Mouse (Mus musculus) forebrain, embryonic 16.5 days (tissue): Measurements from ENCODE around the gene 4930578C19Rik. TPM values are rescaled to one million over a fixed set of nuclear protein-coding genes. Genes with fewer than 3 reads are reported as not detected.
"Not testable (repeated sequence)": the region's sequence is repeated elsewhere in the genome, so short reads cannot be mapped to it uniquely, and the experiment has no call there.

ENCODE experiments used
- ATAC-seq: fragments of 200-750 bp; cut with Nextera tagmentation; 2 replicates; pipeline ENCODE4 v1.8.0; 2017; ENCODE audit warnings: mild to moderate bottlenecking, moderate library complexity
- H3K27ac ChIP-seq: fragments of 300-500 bp; sonication (generic); 2 replicates; pipeline ENCODE4 v1.5.1; 2014; ENCODE audit warnings: low read length, control low read depth
- H3K27me3 ChIP-seq: fragments of 300-500 bp; sonication (generic); replicated peaks from 2 replicates; pipeline ENCODE4 v1.6.1; 2014; ENCODE audit warnings: low read length; ENCODE audit not compliant: control insufficient read depth, insufficient read depth
- H3K36me3 ChIP-seq: fragments of 300-500 bp; sonication (generic); 2 replicates; pipeline ENCODE4 v1.6.1; 2014; ENCODE audit not compliant: control insufficient read depth, insufficient read depth
- H3K4me1 ChIP-seq: fragments of 300-500 bp; sonication (generic); replicated peaks from 2 replicates; pipeline ENCODE4 v1.6.1; 2014; ENCODE audit warnings: low read length; ENCODE audit not compliant: control insufficient read depth, insufficient read depth
- H3K4me2 ChIP-seq: fragments of 300-500 bp; sonication (generic); 2 replicates; pipeline ENCODE4 v1.6.1; 2014; ENCODE audit warnings: mild to moderate bottlenecking, low read length, control low read depth
- H3K4me3 ChIP-seq: fragments of 300-500 bp; sonication (generic); replicated peaks from 2 replicates; pipeline ENCODE4 v1.5.1; 2014; ENCODE audit warnings: mild to moderate bottlenecking, low read length, control low read depth
- H3K9ac ChIP-seq: fragments of 300-500 bp; sonication (generic); replicated peaks from 2 replicates; pipeline ENCODE4 v1.6.1; 2014; ENCODE audit warnings: low read depth, low read length, control low read depth
- H3K9me3 ChIP-seq: fragments of 300-500 bp; sonication (generic); 2 replicates; pipeline ENCODE4 v1.6.1; 2016; ENCODE audit warnings: low read length; ENCODE audit not compliant: control insufficient read depth
- WGBS: fragments of 180-500 bp; shearing (Covaris S2); extraction: QIAGEN DNeasy Blood & Tissue Kit; methylation state at CpG from one replicate; pipeline ENCODE4 v1.1.7; 2014; 5-methylcytosine and 5-hydroxymethylcytosine counted together
- polyA plus RNA-seq: library from polyadenylated mRNA; unstranded; fragments of >200 nt; fragmentation: Nextera tagmentation; extraction: Ambion mirVana; gene quantifications from 2 replicates; pipeline ENCODE4 v1.2.1, GENCODE M21; 2015

4930578C19Rik gene
- polyA plus RNA-seq, 1 experiment from 2014 or later = 0.60 TPM

- Histone ChIP-seq H3K4me1 (no peaks in the 10 kb centered on the region), H3K9me3 (no peaks in the 10 kb centered on the region), H3K27me3 (no peaks in the 10 kb centered on the region), H3K9ac (no peak overlapping the region), H3K4me3 (no peak overlapping the region), H3K4me2 (no peak overlapping the region), H3K27ac (no peak overlapping the region), H3K36me3 (no peaks in the 10 kb centered on the region)
- no peak for ATAC-seq
- WGBS = 83% methylated on average over 8 of the region's 10 CpGs
Observed at GRCm38 (mm10) chrX:18411071-18411840, 49.9 kb downstream of the 4930578C19Rik start.

DNA sequence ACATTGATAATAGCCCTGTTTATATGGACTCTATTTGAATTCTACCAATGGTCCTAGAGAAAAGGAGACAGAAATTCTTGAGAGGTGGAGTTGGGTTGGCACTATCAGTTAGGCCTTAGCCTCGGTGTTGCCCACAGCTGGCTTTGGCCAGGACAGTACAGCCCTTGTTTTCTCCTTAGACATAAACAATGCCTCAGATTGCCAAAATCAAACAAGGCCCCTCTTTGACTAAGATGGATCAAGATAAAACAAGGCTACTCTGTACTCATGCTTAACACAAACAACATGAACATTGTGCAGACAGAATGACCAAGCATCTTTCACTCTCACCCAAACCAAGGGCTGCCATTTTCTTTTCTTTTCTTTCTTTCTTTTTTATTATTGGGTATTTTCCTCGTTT is 51.6 kb downstream of the 4930578C19Rik start:
- H3K4me1 ChIP-seq = no peaks in the 10 kb centered on the region
- H3K27me3 ChIP-seq = no peaks in the 10 kb centered on the region
- H3K36me3 ChIP-seq = no peaks in the 10 kb centered on the region
- H3K4me2 ChIP-seq = no peak overlapping the region
- ATAC-seq = no peak
- H3K27ac ChIP-seq = no peak overlapping the region
- H3K9ac ChIP-seq = no peak overlapping the region
- 49% methylated on average over 2 of the region's 2 CpGs for WGBS
- H3K4me3 ChIP-seq = no peak overlapping the region
- H3K9me3 ChIP-seq = no peaks in the 10 kb centered on the region

DNA sequence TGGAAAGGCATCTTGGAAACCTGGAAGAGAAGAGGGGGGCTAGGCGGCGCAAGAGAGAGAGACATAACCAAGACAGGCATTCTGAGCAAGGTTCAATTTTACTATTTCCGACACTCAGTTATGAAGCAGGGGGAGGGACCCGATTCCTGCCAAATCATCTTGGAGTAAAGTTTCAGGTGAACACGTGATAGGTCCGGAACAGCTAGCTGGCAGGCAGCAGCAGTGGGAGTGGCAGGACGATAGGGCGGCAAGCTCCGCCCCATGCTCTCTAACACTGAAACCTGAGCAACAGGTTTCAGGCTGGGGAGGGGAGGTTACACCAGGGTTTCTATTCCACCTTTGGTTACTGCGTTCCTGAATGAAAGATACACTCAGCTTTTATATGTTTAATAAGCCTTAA is 58.9 kb downstream of the 4930578C19Rik start:
- Histone ChIP-seq H3K4me2 (no peak overlapping the region), H3K4me1 (no peaks in the 10 kb centered on the region), H3K27me3 (no peaks in the 10 kb centered on the region), H3K36me3 (no peaks in the 10 kb centered on the region), H3K27ac (no peak overlapping the region), H3K4me3 (no peak overlapping the region), H3K9ac (no peak overlapping the region), H3K9me3 (no peaks in the 10 kb centered on the region)
- ATAC-seq = no peak
- WGBS = 57% methylated on average over 10 of the region's 10 CpGs

- H3K9me3 ChIP-seq = no peaks in the 10 kb centered on the region
- no peaks in the 10 kb centered on the region for H3K36me3 ChIP-seq
- no peaks in the 10 kb centered on the region for H3K27me3 ChIP-seq
- H3K4me3 ChIP-seq = no peak overlapping the region
- no peaks in the 10 kb centered on the region for H3K4me1 ChIP-seq
- H3K9ac ChIP-seq = no peak overlapping the region
- no peak overlapping the region for H3K27ac ChIP-seq
- H3K4me2 ChIP-seq = no peak overlapping the region
- 70% methylated on average over 2 of the region's 2 CpGs for WGBS
- no peak for ATAC-seq
Observed at GRCm38 (mm10) chrX:18396700-18397099, 64.5 kb downstream of the 4930578C19Rik start.

- H3K36me3 ChIP-seq, H3K4me2 ChIP-seq, H3K9ac ChIP-seq, H3K27ac ChIP-seq, H3K4me1 ChIP-seq, ATAC-seq, H3K27me3 ChIP-seq, H3K4me3 ChIP-seq, H3K9me3 ChIP-seq: not testable (repeated sequence)
- 88% methylated on average over 5 of the region's 5 CpGs for WGBS
Observed at GRCm38 (mm10) chrX:18384181-18384580, 77.0 kb downstream of the 4930578C19Rik start.
